Mouse (Mus musculus): ENCODE measurements around the gene P4ha1.

P4ha1 gene

GRCm38 (mm10) chr10:59323488-59324161, 529 bp downstream of the P4ha1 start:
- DNase-seq (ENCODE audit: low read depth, low spot score), result peak; percentile 81

- DNase-seq (ENCODE audit: low read depth, low spot score), result no peak
These were observed 1.4 kb downstream of the P4ha1 start for GRCm38 (mm10) chr10:59324311-59325165.

GRCm38 (mm10) chr10:59326612-59327315, 3.7 kb downstream of the P4ha1 start:
- no peak for DNase-seq (ENCODE audit: low read depth, low spot score)

- no peak for DNase-seq (ENCODE audit: low read depth, low spot score)
These were observed 4.2 kb downstream of the P4ha1 start for GRCm38 (mm10) chr10:59327316-59327710.

- DNase-seq (ENCODE audit: low read depth, low spot score), result no peak
These were observed 8.6 kb downstream of the P4ha1 start for GRCm38 (mm10) chr10:59331546-59332256.

GRCm38 (mm10) chr10:59333400-59333799, 10.3 kb downstream of the P4ha1 start:
- no peak for DNase-seq (ENCODE audit: low read depth, low spot score)

GRCm38 (mm10) chr10:59334899-59335798, 12.1 kb downstream of the P4ha1 start:
- peak; percentile 12 for DNase-seq (ENCODE audit: low read depth, low spot score)

- DNase-seq (ENCODE audit: low read depth, low spot score), result no peak
These were observed 13.0 kb downstream of the P4ha1 start for GRCm38 (mm10) chr10:59336124-59336523.

GRCm38 (mm10) chr10:59346560-59346959, 23.5 kb downstream of the P4ha1 start:
- DNase-seq (ENCODE audit: low read depth, low spot score), result no peak

GRCm38 (mm10) chr10:59348200-59348599, 25.1 kb downstream of the P4ha1 start:
- no peak for DNase-seq (ENCODE audit: low read depth, low spot score)

- DNase-seq (ENCODE audit: low read depth, low spot score), result no peak
These were observed 26.4 kb downstream of the P4ha1 start for GRCm38 (mm10) chr10:59349536-59349935.

- no peak for DNase-seq (ENCODE audit: low read depth, low spot score)
These were observed 30.0 kb downstream of the P4ha1 start for GRCm38 (mm10) chr10:59353065-59353464.

- DNase-seq (ENCODE audit: low read depth, low spot score), result peak; percentile 76
These were observed 31.0 kb downstream of the P4ha1 start for GRCm38 (mm10) chr10:59354120-59354519.

GRCm38 (mm10) chr10:59355020-59355419, 31.9 kb downstream of the P4ha1 start:
- DNase-seq (ENCODE audit: low read depth, low spot score), result peak; percentile 39

GRCm38 (mm10) chr10:59358744-59359143, 35.6 kb downstream of the P4ha1 start:
- DNase-seq (ENCODE audit: low read depth, low spot score), result no peak

- DNase-seq (ENCODE audit: low read depth, low spot score), result no peak
These were observed 40.1 kb downstream of the P4ha1 start for GRCm38 (mm10) chr10:59363208-59363607.

- no peak for DNase-seq (ENCODE audit: low read depth, low spot score)
These were observed 41.5 kb downstream of the P4ha1 start for GRCm38 (mm10) chr10:59364551-59364950.

GRCm38 (mm10) chr10:59365804-59366589, 42.9 kb downstream of the P4ha1 start:
- DNase-seq (ENCODE audit: low read depth, low spot score), result no peak

GRCm38 (mm10) chr10:59366746-59367145, 43.6 kb downstream of the P4ha1 start:
- no peak for DNase-seq (ENCODE audit: low read depth, low spot score)

- DNase-seq (ENCODE audit: low read depth, low spot score), result no peak
These were observed 44.1 kb downstream of the P4ha1 start for GRCm38 (mm10) chr10:59367206-59367605.

Data from ZHBTc4 (cell line).